Mouse (Mus musculus) forebrain, postnatal 0 days (tissue): ENCODE data around the gene Oaf. TPM values are rescaled to one million over a fixed set of nuclear protein-coding genes. Genes with fewer than 3 reads are reported as not detected.

Experiments
- ATAC-seq: fragments of 200-750 bp; cut with Nextera tagmentation; 2 replicates; pipeline ENCODE4 v1.8.0; 2017; ENCODE audit warnings: mild to moderate bottlenecking, moderate library complexity
- DNase-seq: peaks from one replicate; pipeline ENCODE4 v3.0.0-alpha.2; 2015
- H3K27ac ChIP-seq: fragments of 300-500 bp; sonication (generic); 2 replicates; pipeline ENCODE4 v1.5.1; 2014; ENCODE audit warnings: low read depth, mild to moderate bottlenecking, antibody characterized with exemption, low read length, moderate library complexity, mixed read lengths
- H3K27me3 ChIP-seq: fragments of 300-500 bp; sonication (generic); 2 replicates; pipeline ENCODE4 v1.6.1; 2014; ENCODE audit warnings: mild to moderate bottlenecking, low read length, mixed read lengths; ENCODE audit not compliant: insufficient read depth
- H3K36me3 ChIP-seq: fragments of 300-500 bp; sonication (generic); 2 replicates; pipeline ENCODE4 v1.6.1; 2014; ENCODE audit warnings: mild to moderate bottlenecking, moderate library complexity; ENCODE audit not compliant: insufficient read depth
- H3K4me1 ChIP-seq: fragments of 300-500 bp; sonication (generic); 2 replicates; pipeline ENCODE4 v1.6.1; 2014; ENCODE audit warnings: antibody characterized with exemption; ENCODE audit not compliant: insufficient read depth
- H3K4me2 ChIP-seq: fragments of 300-500 bp; sonication (generic); 2 replicates; pipeline ENCODE4 v1.6.1; 2014; ENCODE audit warnings: low read depth, mild to moderate bottlenecking, moderate library complexity
- H3K4me3 ChIP-seq: fragments of 300-500 bp; sonication (generic); 2 replicates; pipeline ENCODE4 v1.5.1; 2014; ENCODE audit warnings: low read depth, low read length, mixed read lengths
- H3K9ac ChIP-seq: fragments of 300-500 bp; sonication (generic); 2 replicates; pipeline ENCODE4 v1.6.1; 2014; ENCODE audit warnings: mild to moderate bottlenecking
- H3K9me3 ChIP-seq: fragments of 300-500 bp; sonication (generic); 2 replicates; pipeline ENCODE4 v1.6.1; 2016; ENCODE audit warnings: low read length
- CTCF ChIP-seq: sonication (generic); IDR thresholded peaks from 2 replicates; pipeline ENCODE4 v1.5.1; 2016; ENCODE audit warnings: antibody characterized with exemption, control low read depth, low read depth
- WGBS: fragments of 180-500 bp; shearing (Covaris S2); extraction: QIAGEN DNeasy Blood & Tissue Kit; methylation state at CpG from one replicate; pipeline ENCODE4 v1.1.7; 2014; 5-methylcytosine and 5-hydroxymethylcytosine counted together
- polyA plus RNA-seq: library from polyadenylated mRNA; unstranded; fragments of >200 nt; fragmentation: Nextera tagmentation; extraction: Ambion mirVana; gene quantifications from 2 replicates; pipeline ENCODE4 v1.2.1, GENCODE M21; 2015
- total RNA-seq: library from RNA; depleted of rRNA; stranded (reverse); fragments of >200 nt; gene quantifications from 2 replicates; pipeline ENCODE4 v1.2.3, GENCODE M21; 2014

Gene Oaf
- total and polyA plus RNA-seq, 2 experiments from 2014 or later = 7.9 to 14.3 TPM

- H3K36me3 ChIP-seq = no peaks in the 10 kb centered on the region
- no peak for ATAC-seq
- no peaks in the 10 kb centered on the region for H3K27me3 ChIP-seq
- no peak overlapping the region for H3K27ac ChIP-seq
- H3K4me1 ChIP-seq = no peaks in the 10 kb centered on the region
- no peak overlapping the region for H3K4me2 ChIP-seq
- WGBS = 75% methylated on average over 4 of the region's 4 CpGs
- H3K9me3 ChIP-seq = no peaks in the 10 kb centered on the region
- no peak for DNase-seq
- H3K4me3 ChIP-seq = no peak overlapping the region
- TF ChIP-seq CTCF = no peak
- H3K9ac ChIP-seq = no peak overlapping the region
Measured at GRCm38 (mm10) chr9:43231805-43232204, 7.9 kb downstream of the Oaf start.

DNA sequence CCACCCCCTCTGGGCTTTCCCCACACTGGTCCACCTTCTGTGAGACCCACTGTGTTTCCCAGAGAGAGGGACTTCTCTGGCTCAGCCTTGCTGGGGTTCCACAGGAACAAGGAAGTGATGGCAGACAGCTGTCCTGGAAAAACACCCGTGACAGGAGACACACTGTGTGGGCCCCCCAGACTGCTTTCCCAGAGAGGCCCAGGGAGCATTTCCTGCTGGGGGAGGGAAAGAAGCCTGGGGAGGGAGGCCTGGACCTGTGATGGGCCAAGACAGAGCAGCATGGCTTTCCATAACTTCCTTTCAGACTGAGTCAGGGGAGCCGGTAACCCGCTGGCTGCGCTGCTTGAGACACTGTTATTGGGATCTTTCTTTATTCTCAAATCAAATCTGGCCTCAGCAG lies 8.8 kb downstream of the Oaf start:
- Histone ChIP-seq H3K27me3 (no peaks in the 10 kb centered on the region), H3K4me2 (no peak overlapping the region), H3K4me3 (no peak overlapping the region), H3K36me3 (no peaks in the 10 kb centered on the region), H3K9me3 (no peaks in the 10 kb centered on the region), H3K27ac (no peak overlapping the region), H3K9ac (no peak overlapping the region), H3K4me1 (no peaks in the 10 kb centered on the region)
- 74% methylated on average over 4 of the region's 4 CpGs for WGBS
- ATAC-seq = no peak
- DNase-seq = no peak
- TF ChIP-seq CTCF = no peak

DNA sequence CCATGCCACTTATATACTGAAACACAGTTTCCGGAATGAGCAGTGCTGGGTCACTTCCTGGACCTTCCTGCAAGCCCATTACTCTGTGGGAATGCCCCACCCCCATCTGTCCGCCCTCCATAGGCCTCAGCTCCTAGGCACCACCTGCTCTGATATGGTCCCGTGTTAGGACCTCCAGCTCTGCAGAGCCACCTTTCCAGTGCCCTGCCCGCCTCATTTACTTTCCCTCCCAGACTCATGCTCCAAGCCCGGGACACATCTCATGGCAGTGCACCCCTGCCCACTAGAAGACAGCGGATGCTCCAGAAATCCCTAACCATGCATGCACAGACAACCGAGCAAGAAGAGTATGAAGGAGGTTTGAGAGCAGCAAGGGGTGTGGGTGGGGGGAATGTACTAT lies 9.7 kb downstream of the Oaf start:
- H3K9me3 ChIP-seq = no peaks in the 10 kb centered on the region
- H3K27me3 ChIP-seq = no peaks in the 10 kb centered on the region
- no peak overlapping the region for H3K4me3 ChIP-seq
- 89% methylated on average over 7 of the region's 7 CpGs for WGBS
- ATAC-seq (no peak), DNase-seq (no peak)
- H3K4me1 ChIP-seq = no peaks in the 10 kb centered on the region
- no peak overlapping the region for H3K4me2 ChIP-seq
- no peak overlapping the region for H3K9ac ChIP-seq
- TF ChIP-seq CTCF = no peak
- no peaks in the 10 kb centered on the region for H3K36me3 ChIP-seq
- H3K27ac ChIP-seq = no peak overlapping the region

- no peak for TF ChIP-seq CTCF
- Histone ChIP-seq H3K36me3 (no peaks in the 10 kb centered on the region), H3K4me2 (no peak overlapping the region), H3K4me3 (no peak overlapping the region), H3K4me1 (no peaks in the 10 kb centered on the region), H3K27me3 (no peaks in the 10 kb centered on the region), H3K9ac (no peak overlapping the region), H3K27ac (no peak overlapping the region), H3K9me3 (no peaks in the 10 kb centered on the region)
- ATAC-seq = no peak
- WGBS = 92% methylated on average over 10 of the region's 10 CpGs
- DNase-seq = no peak
Measured at GRCm38 (mm10) chr9:43229398-43229895, 10.3 kb downstream of the Oaf start.

DNA sequence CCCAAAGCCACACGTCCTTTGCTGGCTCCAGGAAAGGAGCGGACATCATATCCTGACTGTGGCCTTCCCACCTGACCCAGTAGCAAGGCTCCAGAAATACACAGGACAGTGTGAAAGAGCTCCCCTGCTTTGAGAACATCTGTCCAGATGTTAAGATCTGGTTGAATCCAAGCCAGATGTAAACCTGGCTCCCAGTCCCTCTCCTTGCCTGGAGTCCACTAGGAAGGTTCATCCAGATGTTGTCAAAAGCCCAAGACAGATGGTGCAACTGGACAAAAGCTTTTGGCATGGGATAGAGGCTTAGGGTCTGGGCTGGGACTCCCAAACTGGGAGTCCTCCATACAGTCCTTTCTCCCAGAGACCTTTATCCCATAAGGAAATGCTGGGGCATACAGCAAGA lies 11.0 kb downstream of the Oaf start:
- no peak overlapping the region for H3K27ac ChIP-seq
- DNase-seq (no peak), ATAC-seq (no peak)
- H3K4me3 ChIP-seq = no peak overlapping the region
- no peaks in the 10 kb centered on the region for H3K27me3 ChIP-seq
- no peak overlapping the region for H3K9ac ChIP-seq
- TF ChIP-seq CTCF = no peak
- H3K4me2 ChIP-seq = no peak overlapping the region
- 93% methylated on average over 2 of the region's 2 CpGs for WGBS
- H3K4me1 ChIP-seq = no peaks in the 10 kb centered on the region
- H3K9me3 ChIP-seq = no peaks in the 10 kb centered on the region
- no peaks in the 10 kb centered on the region for H3K36me3 ChIP-seq

DNA sequence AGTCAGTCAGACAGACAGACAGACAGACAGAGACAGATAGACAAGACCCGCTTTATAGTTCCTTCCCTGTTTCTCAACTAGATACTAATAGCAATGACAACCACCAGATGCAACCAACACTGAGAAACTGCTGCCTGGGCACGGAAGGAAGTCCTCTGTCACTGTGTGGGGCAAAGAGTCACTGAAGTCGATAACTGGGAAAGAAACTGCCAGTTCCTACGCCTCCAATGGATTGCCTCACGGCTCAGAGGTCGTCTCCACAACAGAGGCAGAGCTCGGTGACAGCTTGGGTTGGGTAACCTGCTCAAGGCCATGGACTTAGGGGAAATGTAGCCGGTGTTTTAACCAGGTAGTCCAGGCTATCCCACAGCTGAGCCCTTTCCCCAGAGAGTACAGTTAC lies 12.1 kb downstream of the Oaf start:
- no peaks in the 10 kb centered on the region for H3K36me3 ChIP-seq
- no peak overlapping the region for H3K4me2 ChIP-seq
- TF ChIP-seq CTCF = no peak
- no peak overlapping the region for H3K4me3 ChIP-seq
- H3K4me1 ChIP-seq = no peaks in the 10 kb centered on the region
- no peak overlapping the region for H3K9ac ChIP-seq
- DNase-seq (no peak), ATAC-seq (no peak)
- H3K9me3 ChIP-seq = no peaks in the 10 kb centered on the region
- no peak overlapping the region for H3K27ac ChIP-seq
- H3K27me3 ChIP-seq = no peaks in the 10 kb centered on the region
- WGBS = 89% methylated on average over 8 of the region's 8 CpGs

- Histone ChIP-seq H3K4me3 (no peak overlapping the region), H3K27me3 (no peaks in the 10 kb centered on the region), H3K9me3 (no peaks in the 10 kb centered on the region), H3K4me2 (no peak overlapping the region), H3K4me1 (no peaks in the 10 kb centered on the region), H3K27ac (no peak overlapping the region), H3K9ac (no peak overlapping the region), H3K36me3 (no peaks in the 10 kb centered on the region)
- DNase-seq (no peak), ATAC-seq (no peak)
- 82% methylated on average over 9 of the region's 9 CpGs for WGBS
- TF ChIP-seq CTCF = no peak
Measured at GRCm38 (mm10) chr9:43226573-43227160, 13.0 kb downstream of the Oaf start.

DNA sequence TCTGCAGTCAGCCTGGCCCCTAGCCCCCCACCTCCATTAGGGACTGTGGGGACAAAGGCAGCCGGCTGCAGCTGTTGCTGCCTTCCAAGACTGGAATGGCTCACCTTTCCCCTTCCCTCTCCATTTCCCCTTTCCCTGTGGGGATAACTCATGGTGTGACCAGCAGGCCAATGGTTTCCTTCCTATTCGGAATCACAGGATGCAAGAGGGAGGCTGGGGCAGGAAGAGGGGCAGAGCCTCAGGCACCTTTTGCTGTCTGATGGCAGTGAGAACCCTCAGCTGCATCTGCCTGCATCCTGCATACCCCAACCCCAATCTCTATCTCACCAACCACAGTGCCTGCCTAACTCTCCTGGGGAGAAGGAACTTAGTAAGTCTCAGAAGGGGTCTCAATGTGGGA lies 14.2 kb downstream of the Oaf start:
- DNase-seq (no peak), ATAC-seq (no peak)
- 64% methylated on average over 2 of the region's 2 CpGs for WGBS
- Histone ChIP-seq H3K4me3 (no peak overlapping the region), H3K36me3 (no peaks in the 10 kb centered on the region), H3K4me2 (no peak overlapping the region), H3K9me3 (no peaks in the 10 kb centered on the region), H3K4me1 (no peaks in the 10 kb centered on the region), H3K9ac (no peak overlapping the region), H3K27me3 (no peaks in the 10 kb centered on the region), H3K27ac (no peak overlapping the region)
- TF ChIP-seq CTCF = no peak
